In the genomic region with DNA sequence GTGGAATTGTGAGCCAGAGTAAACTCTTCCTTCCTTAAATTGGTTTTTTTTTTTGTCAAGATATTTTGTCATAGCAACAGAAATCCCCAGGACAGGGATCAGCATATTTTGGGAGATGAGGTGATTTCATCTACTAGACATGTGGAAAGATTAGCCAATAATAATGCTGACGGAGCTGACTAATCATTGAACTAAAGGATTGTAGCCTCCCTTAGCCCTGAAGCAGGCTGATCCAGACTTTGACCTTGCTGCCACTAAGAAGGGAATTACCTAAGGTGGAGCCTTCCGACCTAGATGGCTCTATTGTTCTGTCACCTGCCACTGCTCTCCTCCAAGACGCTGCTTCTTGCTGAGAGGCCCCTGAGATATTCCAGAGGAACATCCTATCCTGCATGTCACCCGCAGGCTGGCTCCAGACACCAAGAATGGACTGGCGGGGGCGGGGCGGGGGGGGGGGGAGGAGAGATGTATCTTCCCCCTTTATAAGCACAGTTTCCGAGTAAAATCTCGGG, we compare ENCODE assay signal across 13 mouse cellular contexts.
"Had no signal": no experiment of that assay in that cellular context is flagged by ENCODE, and none has a peak within 500 bp of the region (broad histone marks: within the 10 kb centered on the region; RNA-seq: fewer than 3 reads in every experiment).

No protein-coding gene starts in this region.

- H3K4me2 ChIP-seq: kidney, embryonic 15.5 days; liver, embryonic 13.5 days; lung, embryonic 15.5 days; midbrain, embryonic 11.5 days; midbrain, embryonic 15.5 days; neural tube, embryonic 12.5 days had no signal

- H3K4me1 ChIP-seq: kidney, embryonic 15.5 days; liver, embryonic 13.5 days; lung, embryonic 15.5 days; megakaryocyte, embryonic 14.5 days; neural tube, embryonic 12.5 days had no signal

- DNase-seq: liver, embryonic 13.5 days; liver, postnatal 0 days; lung, postnatal 14 days; thymus, postnatal 4 days had no signal

- H3K27me3 ChIP-seq: kidney, embryonic 15.5 days; liver, embryonic 13.5 days; lung, embryonic 15.5 days; midbrain, embryonic 15.5 days; neural tube, embryonic 12.5 days had no signal

- H3K9me3 ChIP-seq: kidney, embryonic 15.5 days; limb, embryonic 10.5 days; liver, embryonic 13.5 days; lung, embryonic 15.5 days; megakaryocyte, embryonic 14.5 days; midbrain, embryonic 15.5 days; neural tube, embryonic 12.5 days had no signal

- H3K27ac ChIP-seq: kidney, embryonic 15.5 days; left cerebral cortex, adult 2 months; limb, embryonic 10.5 days; liver, embryonic 13.5 days; lung, embryonic 15.5 days; macrophage; midbrain, embryonic 15.5 days; neural tube, embryonic 12.5 days had no signal

- H3K9ac ChIP-seq: kidney, embryonic 15.5 days; liver, embryonic 13.5 days; liver, postnatal 0 days; lung, embryonic 15.5 days; midbrain, embryonic 15.5 days; neural tube, embryonic 12.5 days had no signal

- H3K36me3 ChIP-seq: kidney, embryonic 15.5 days; limb, embryonic 10.5 days; liver, embryonic 13.5 days; lung, embryonic 15.5 days; midbrain, embryonic 15.5 days; neural tube, embryonic 12.5 days had no signal

- ATAC-seq: liver, postnatal 0 days; midbrain, embryonic 15.5 days had no signal

- H3K4me3 ChIP-seq: kidney, embryonic 15.5 days; left cerebral cortex, adult 2 months; limb, embryonic 10.5 days; liver, embryonic 13.5 days; lung, embryonic 15.5 days; megakaryocyte, embryonic 14.5 days; midbrain, embryonic 15.5 days; neural tube, embryonic 12.5 days had no signal
